ENCODE assay signal across 14 mouse cellular contexts in genomic region chrX:48385927-48386326, GRCm38 (mm10). TPM values are rescaled to one million over a fixed set of nuclear protein-coding genes. Genes with fewer than 3 reads are reported as not detected.
A peak's percentile ranks its signal among the peaks of the same experiment; 100 is the strongest.
DNase-seq lines count a peak whose midpoint lies in the region; ATAC-seq and TF ChIP-seq lines count a peak whose summit lies in the region.
"Had no signal": no experiment of that assay in that cellular context is flagged by ENCODE, and none has a peak within 500 bp of the region (broad histone marks: within the 10 kb centered on the region; RNA-seq: fewer than 3 reads in every experiment).

No protein-coding gene starts in this region.

- no peak overlapping the region for H3K9ac ChIP-seq in lung, embryonic 14.5 days
- no peak overlapping the region for H3K9ac ChIP-seq in embryonic facial prominence, embryonic 11.5 days (replicated peaks; ENCODE audit: low read length)
- H3K9ac ChIP-seq in hindbrain, embryonic 13.5 days = no peak overlapping the region
- H3K9ac ChIP-seq in midbrain, embryonic 15.5 days = no peak overlapping the region
- H3K9ac ChIP-seq: heart, embryonic 13.5 days had no signal

- H3K36me3 ChIP-seq in lung, embryonic 14.5 days (ENCODE audit: insufficient read depth) = peaks cover 50% of the 10 kb centered on the region; the same call in 1 of the 2 replicates
- H3K36me3 ChIP-seq in embryonic facial prominence, embryonic 11.5 days (replicated peaks; ENCODE audit: control insufficient read depth, insufficient read depth, low read depth, low read length) = no peaks in the 10 kb centered on the region
- peaks cover 56% of the 10 kb centered on the region for H3K36me3 ChIP-seq in hindbrain, embryonic 13.5 days
- peaks cover 5% of the 10 kb centered on the region; the same call in 1 of the 2 replicates for H3K36me3 ChIP-seq in midbrain, embryonic 15.5 days (replicated peaks)

- no peak overlapping the region for H3K4me3 ChIP-seq in lung, embryonic 14.5 days (ENCODE audit: low read depth, low read length)
- H3K4me3 ChIP-seq in embryonic facial prominence, embryonic 11.5 days (ENCODE audit: low read depth, low read length) = no peak overlapping the region
- H3K4me3 ChIP-seq in hindbrain, embryonic 13.5 days = no peak overlapping the region
- no peak overlapping the region for H3K4me3 ChIP-seq in midbrain, embryonic 15.5 days
- H3K4me3 ChIP-seq: heart, embryonic 13.5 days; layer of hippocampus, adult 2 months had no signal

- no peaks in the 10 kb centered on the region for H3K9me3 ChIP-seq in lung, embryonic 14.5 days (ENCODE audit: low read depth, low read length)
- H3K9me3 ChIP-seq in embryonic facial prominence, embryonic 11.5 days (replicated peaks; ENCODE audit: control insufficient read depth, low read length) = no peaks in the 10 kb centered on the region
- no peaks in the 10 kb centered on the region for H3K9me3 ChIP-seq in hindbrain, embryonic 13.5 days
- H3K9me3 ChIP-seq in midbrain, embryonic 15.5 days = no peaks in the 10 kb centered on the region
- H3K9me3 ChIP-seq: heart, embryonic 13.5 days had no signal

- H3K27ac ChIP-seq in lung, embryonic 14.5 days (ENCODE audit: low read depth) = no peak overlapping the region
- no peak overlapping the region for H3K27ac ChIP-seq in embryonic facial prominence, embryonic 11.5 days (replicated peaks; ENCODE audit: low read depth, low read length)
- peak overlapping the region; percentile 55 for H3K27ac ChIP-seq in hindbrain, embryonic 13.5 days
- no peak overlapping the region for H3K27ac ChIP-seq in midbrain, embryonic 15.5 days
- H3K27ac ChIP-seq: heart, embryonic 13.5 days; layer of hippocampus, adult 2 months had no signal

- WGBS in lung, embryonic 14.5 days = 50% methylated on average over 4 of the region's 4 CpGs
- WGBS in embryonic facial prominence, embryonic 11.5 days = 42% methylated on average over 4 of the region's 4 CpGs
- WGBS in hindbrain, embryonic 13.5 days = 41% methylated on average over 4 of the region's 4 CpGs
- 37% methylated on average over 4 of the region's 4 CpGs for WGBS in midbrain, embryonic 15.5 days

- no peak overlapping the region for H3K4me2 ChIP-seq in lung, embryonic 14.5 days
- no peak overlapping the region for H3K4me2 ChIP-seq in embryonic facial prominence, embryonic 11.5 days (ENCODE audit: low read depth, low read length)
- H3K4me2 ChIP-seq in hindbrain, embryonic 13.5 days = no peak overlapping the region
- H3K4me2 ChIP-seq in midbrain, embryonic 15.5 days = no peak overlapping the region
- H3K4me2 ChIP-seq: heart, embryonic 13.5 days had no signal

- TF ChIP-seq CTCF in lung, embryonic 14.5 days (IDR thresholded peaks at IDR 0.05; ENCODE audit: low read depth) = no peak

- ATAC-seq in lung, embryonic 14.5 days (ENCODE audit: insufficient read depth) = no peak
- ATAC-seq in embryonic facial prominence, embryonic 11.5 days (replicated peaks; ENCODE audit: insufficient number of reproducible peaks, low FRiP score, low TSS enrichment, low read depth) = peak; percentile 59; the same call in 1 of the 2 replicates
- ATAC-seq in hindbrain, embryonic 13.5 days (ENCODE audit: low FRiP score) = peak; percentile 72; the same call in 1 of the 2 replicates
- ATAC-seq in midbrain, embryonic 15.5 days (replicated peaks) = peak; percentile 52; the same call in 1 of the 2 replicates

- H3K27me3 ChIP-seq in lung, embryonic 14.5 days (ENCODE audit: insufficient read depth, low read length) = no peaks in the 10 kb centered on the region
- no peaks in the 10 kb centered on the region for H3K27me3 ChIP-seq in embryonic facial prominence, embryonic 11.5 days (ENCODE audit: control insufficient read depth, insufficient read depth, low read length)
- H3K27me3 ChIP-seq in hindbrain, embryonic 13.5 days = no peaks in the 10 kb centered on the region
- no peaks in the 10 kb centered on the region for H3K27me3 ChIP-seq in midbrain, embryonic 15.5 days (replicated peaks)
- H3K27me3 ChIP-seq: heart, embryonic 13.5 days had no signal

- peak; percentile 9 for DNase-seq in lung, embryonic 14.5 days
- no peak for DNase-seq in lung, adult 18-20 months
- DNase-seq in embryonic facial prominence, embryonic 11.5 days (ENCODE audit: low spot score) = peak; percentile 15
- no peak for DNase-seq in adrenal gland, postnatal 4 days (ENCODE audit: low spot score in 2 of 2)
- DNase-seq in urinary bladder, postnatal 25 days (ENCODE audit: low spot score) = no peak
- DNase-seq: cerebellum, adult 11-12 months; gastrocnemius, postnatal 25 days; kidney, adult 9 months; lung, adult 2 months; right cerebral cortex, adult 18-20 months had no signal

- no peaks in the 10 kb centered on the region for H3K4me1 ChIP-seq in lung, embryonic 14.5 days (ENCODE audit: insufficient read depth)
- no peaks in the 10 kb centered on the region for H3K4me1 ChIP-seq in embryonic facial prominence, embryonic 11.5 days (ENCODE audit: control insufficient read depth, insufficient read depth, low read length)
- no peaks in the 10 kb centered on the region for H3K4me1 ChIP-seq in hindbrain, embryonic 13.5 days (replicated peaks)
- no peaks in the 10 kb centered on the region for H3K4me1 ChIP-seq in midbrain, embryonic 15.5 days
- H3K4me1 ChIP-seq: heart, embryonic 13.5 days had no signal

RNA-seq across cellular contexts. Expression of gene Bcorl1, which starts 44.8 kb away (rescaled TPM):
- 6.2 and 7.3 TPM in 2 replicates for polyA plus RNA-seq in lung, embryonic 14.5 days (2014; fragmentation: Nextera tagmentation; extraction: Ambion mirVana)
- 3.2 and 5.0 TPM in 2 replicates for polyA plus RNA-seq in embryonic facial prominence, embryonic 11.5 days (2014; fragmentation: Nextera tagmentation; extraction: Ambion mirVana)
- 7.6 and 7.8 TPM in 2 replicates for polyA plus RNA-seq in hindbrain, embryonic 13.5 days (2015; fragmentation: Nextera tagmentation; extraction: Ambion mirVana)
- polyA plus RNA-seq in midbrain, embryonic 15.5 days (2015; fragmentation: Nextera tagmentation; extraction: Ambion mirVana) = 6.2 and 8.4 TPM in 2 replicates
- total RNA-seq in adrenal gland, postnatal 4 days (2021) = 10 to 100 TPM; 12.4 to 12.6 TPM

Comparison
In these comparisons a context has a peak if more than half of its experiments do, and no peak if none do; other contexts are left out.
1. DNase-seq: peak in lung, embryonic 14.5 days (single experiment) and embryonic facial prominence, embryonic 11.5 days (single experiment); none in lung, adult 18-20 months (0 of 2), adrenal gland, postnatal 4 days (0 of 2) and urinary bladder, postnatal 25 days (single experiment).